Mouse (Mus musculus): ENCODE results near the gene Spred2. TPM values are rescaled to one million over a fixed set of nuclear protein-coding genes. Genes with fewer than 3 reads are reported as not detected.
A peak's percentile ranks its signal among the peaks of the same experiment; 100 is the strongest.

Gene Spred2
- polyA plus RNA-seq, 1 experiment from 2014 or later, result 9.3 TPM

- no peak overlapping the region for H3K4me3 ChIP-seq
- peaks cover 16% of the 10 kb centered on the region for H3K4me1 ChIP-seq
- H3K36me3 ChIP-seq, result no peaks in the 10 kb centered on the region
- WGBS, result 96% methylated on average over 13 of the region's 13 CpGs
- H3K9ac ChIP-seq (replicated peaks), result no peak overlapping the region
- no peak overlapping the region for H3K4me2 ChIP-seq (replicated peaks)
- ATAC-seq (replicated peaks), result no peak
- no peak overlapping the region for H3K27ac ChIP-seq (replicated peaks)
- no peaks in the 10 kb centered on the region for H3K27me3 ChIP-seq
- no peaks in the 10 kb centered on the region for H3K9me3 ChIP-seq
These were observed 65.2 kb downstream of the Spred2 start for GRCm38 (mm10) chr11:19989141-19989910.

- Histone ChIP-seq H3K27me3 (no peaks in the 10 kb centered on the region), H3K9ac (replicated peaks) (no peak overlapping the region), H3K9me3 (no peaks in the 10 kb centered on the region), H3K4me2 (replicated peaks) (no peak overlapping the region), H3K4me3 (no peak overlapping the region), H3K27ac (replicated peaks) (no peak overlapping the region), H3K36me3 (no peaks in the 10 kb centered on the region), H3K4me1 (peaks cover 16% of the 10 kb centered on the region)
- WGBS, result 87% methylated on average over 2 of the region's 2 CpGs
- no peak for ATAC-seq (replicated peaks)
These were observed 66.6 kb downstream of the Spred2 start for GRCm38 (mm10) chr11:19990731-19991130.

- H3K36me3 ChIP-seq, result no peaks in the 10 kb centered on the region
- H3K9me3 ChIP-seq, result no peaks in the 10 kb centered on the region
- H3K4me1 ChIP-seq, result peaks cover 16% of the 10 kb centered on the region
- no peak overlapping the region for H3K9ac ChIP-seq (replicated peaks)
- WGBS, result 58% methylated on average over 12 of the region's 12 CpGs
- H3K27me3 ChIP-seq, result no peaks in the 10 kb centered on the region
- no peak overlapping the region for H3K4me2 ChIP-seq (replicated peaks)
- no peak for ATAC-seq (replicated peaks)
- 0 out of 2 replicates have a peak overlapping the region, but pooled peaks have one; percentile 8 for H3K27ac ChIP-seq (replicated peaks)
- H3K4me3 ChIP-seq, result no peak overlapping the region
These were observed 67.3 kb downstream of the Spred2 start for GRCm38 (mm10) chr11:19991303-19991976.

GRCm38 (mm10) chr11:19992341-19993281 is 68.4 kb downstream of the Spred2 start:
- peaks cover 10% of the 10 kb centered on the region for H3K4me1 ChIP-seq
- no peaks in the 10 kb centered on the region for H3K36me3 ChIP-seq
- 81% methylated on average over 14 of the region's 15 CpGs for WGBS
- ATAC-seq (replicated peaks), result peak; percentile 18; the same call in 1 of the 2 replicates
- no peak overlapping the region for H3K27ac ChIP-seq (replicated peaks)
- H3K4me3 ChIP-seq, result no peak overlapping the region
- H3K4me2 ChIP-seq (replicated peaks), result no peak overlapping the region
- no peaks in the 10 kb centered on the region for H3K9me3 ChIP-seq
- no peak overlapping the region for H3K9ac ChIP-seq (replicated peaks)
- no peaks in the 10 kb centered on the region for H3K27me3 ChIP-seq

- no peak for ATAC-seq (replicated peaks)
- no peak overlapping the region for H3K27ac ChIP-seq (replicated peaks)
- peaks cover 10% of the 10 kb centered on the region for H3K4me1 ChIP-seq
These were observed 69.6 kb downstream of the Spred2 start for GRCm38 (mm10) chr11:19993753-19994152.

GRCm38 (mm10) chr11:19994262-19994790 is 70.2 kb downstream of the Spred2 start:
- no peak for ATAC-seq (replicated peaks)
- Histone ChIP-seq H3K4me3 (no peak overlapping the region), H3K9ac (replicated peaks) (no peak overlapping the region), H3K27ac (replicated peaks) (no peak overlapping the region), H3K36me3 (0 out of 2 replicates have a peak, but pooled peaks cover 5% of the 10 kb centered on the region), H3K27me3 (no peaks in the 10 kb centered on the region), H3K4me1 (peaks cover 10% of the 10 kb centered on the region), H3K9me3 (no peaks in the 10 kb centered on the region), H3K4me2 (replicated peaks) (no peak overlapping the region)
- WGBS, result 93% methylated on average over 7 of the region's 7 CpGs

More at GRCm38 (mm10) chr11:19993753-19994152, 69.6 kb downstream of the Spred2 start:
- H3K4me2 ChIP-seq (replicated peaks), result no peak overlapping the region
- no peaks in the 10 kb centered on the region for H3K9me3 ChIP-seq
- H3K27me3 ChIP-seq, result no peaks in the 10 kb centered on the region
- no peaks in the 10 kb centered on the region for H3K36me3 ChIP-seq
- no peak overlapping the region for H3K9ac ChIP-seq (replicated peaks)
- no peak overlapping the region for H3K4me3 ChIP-seq
- 30% methylated on average over 1 of the region's 1 CpGs for WGBS

GRCm38 (mm10) chr11:19997940-19998339 is 73.8 kb downstream of the Spred2 start:
- Histone ChIP-seq H3K4me2 (replicated peaks) (no peak overlapping the region), H3K9ac (replicated peaks) (no peak overlapping the region), H3K27ac (replicated peaks) (no peak overlapping the region), H3K27me3 (no peaks in the 10 kb centered on the region), H3K9me3 (no peaks in the 10 kb centered on the region), H3K4me3 (no peak overlapping the region), H3K36me3 (0 out of 2 replicates have a peak, but pooled peaks cover 5% of the 10 kb centered on the region), H3K4me1 (no peaks in the 10 kb centered on the region)
- 87% methylated on average over 18 of the region's 18 CpGs for WGBS
- ATAC-seq (replicated peaks), result no peak

- no peak for ATAC-seq (replicated peaks)
- Histone ChIP-seq H3K27ac (replicated peaks) (no peak overlapping the region), H3K27me3 (no peaks in the 10 kb centered on the region), H3K9me3 (no peaks in the 10 kb centered on the region), H3K36me3 (0 out of 2 replicates have a peak, but pooled peaks cover 9% of the 10 kb centered on the region), H3K4me1 (no peaks in the 10 kb centered on the region), H3K9ac (replicated peaks) (no peak overlapping the region), H3K4me2 (replicated peaks) (no peak overlapping the region), H3K4me3 (no peak overlapping the region)
- 88% methylated on average over 4 of the region's 4 CpGs for WGBS
These were observed 78.7 kb downstream of the Spred2 start for GRCm38 (mm10) chr11:20002883-20003282.

- Histone ChIP-seq H3K4me2 (replicated peaks) (no peak overlapping the region), H3K27me3 (no peaks in the 10 kb centered on the region), H3K36me3 (peaks cover 21% of the 10 kb centered on the region; the same call in 1 of the 2 replicates), H3K9me3 (no peaks in the 10 kb centered on the region), H3K27ac (replicated peaks) (no peak overlapping the region), H3K4me1 (no peaks in the 10 kb centered on the region), H3K9ac (replicated peaks) (no peak overlapping the region), H3K4me3 (no peak overlapping the region)
- no peak for ATAC-seq (replicated peaks)
- WGBS, result 91% methylated on average over 6 of the region's 6 CpGs
These were observed 83.5 kb downstream of the Spred2 start for GRCm38 (mm10) chr11:20007701-20008100.

- H3K27me3 ChIP-seq, result no peaks in the 10 kb centered on the region
- peak; percentile 38; the same call in 1 of the 2 replicates for ATAC-seq (replicated peaks)
- no peak overlapping the region for H3K4me2 ChIP-seq (replicated peaks)
- H3K9ac ChIP-seq (replicated peaks), result no peak overlapping the region
- no peak overlapping the region for H3K27ac ChIP-seq (replicated peaks)
- no peak overlapping the region for H3K4me3 ChIP-seq
- H3K4me1 ChIP-seq, result no peaks in the 10 kb centered on the region
- 62% methylated on average over 16 of the region's 16 CpGs for WGBS
- peaks cover 17% of the 10 kb centered on the region; the same call in 1 of the 2 replicates for H3K36me3 ChIP-seq
- H3K9me3 ChIP-seq, result no peaks in the 10 kb centered on the region
These were observed 87.2 kb downstream of the Spred2 start for GRCm38 (mm10) chr11:20011210-20011978.

- Histone ChIP-seq H3K27me3 (no peaks in the 10 kb centered on the region), H3K4me1 (no peaks in the 10 kb centered on the region), H3K9me3 (0 out of 2 replicates have a peak, but pooled peaks cover 3% of the 10 kb centered on the region), H3K36me3 (peaks cover 26% of the 10 kb centered on the region), H3K4me2 (replicated peaks) (no peak overlapping the region), H3K4me3 (no peak overlapping the region), H3K9ac (replicated peaks) (no peak overlapping the region), H3K27ac (replicated peaks) (no peak overlapping the region)
- ATAC-seq (replicated peaks), result no peak
- 97% methylated on average over 3 of the region's 3 CpGs for WGBS
These were observed 89.2 kb downstream of the Spred2 start for GRCm38 (mm10) chr11:20013366-20013765.

Data from forebrain, embryonic 15.5 days (tissue).